Mouse (Mus musculus) heart, postnatal 0 days (tissue): Measurements from ENCODE around the gene Rgs9.

Experiments used
- CTCF ChIP-seq: IDR thresholded peaks from 2 replicates; pipeline ENCODE4 v1.5.1; 2016; ENCODE audit warnings: antibody characterized with exemption, control low read depth, low read depth
- EP300 ChIP-seq: IDR thresholded peaks from 2 replicates; pipeline ENCODE4 v1.6.1; 2016; ENCODE audit warnings: antibody characterized with exemption, low read depth

DNA sequence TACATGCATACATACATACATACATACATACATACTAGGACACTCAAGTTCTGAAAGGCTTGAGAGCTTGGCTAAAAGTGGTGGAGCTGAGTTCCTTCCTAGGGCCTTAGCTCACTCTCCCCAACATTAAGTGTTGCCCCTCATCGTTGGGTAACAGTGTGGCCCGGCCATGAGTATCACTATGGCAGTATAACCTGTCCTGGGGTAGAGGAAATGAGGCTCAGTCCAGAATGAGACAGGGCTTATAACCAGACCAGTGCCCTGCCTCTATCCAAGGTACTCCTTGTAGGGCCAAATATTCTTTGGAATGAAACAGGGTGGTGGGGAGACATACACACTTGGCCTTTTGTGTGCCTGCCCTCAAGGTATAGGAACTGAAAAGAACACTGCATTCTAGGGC is 40.1 kb downstream of the Rgs9 start:
- TF ChIP-seq CTCF = no peak
- TF ChIP-seq EP300 = no peak
